Mouse (Mus musculus) layer of hippocampus, adult 11-12 months (tissue): Measurements from ENCODE around the gene Rtn4ip1.

ENCODE experiments used
- DNase-seq: peaks from one replicate; pipeline ENCODE4 v3.0.0; 2022; ENCODE audit warnings: low spot score

The Rtn4ip1 gene

DNA sequence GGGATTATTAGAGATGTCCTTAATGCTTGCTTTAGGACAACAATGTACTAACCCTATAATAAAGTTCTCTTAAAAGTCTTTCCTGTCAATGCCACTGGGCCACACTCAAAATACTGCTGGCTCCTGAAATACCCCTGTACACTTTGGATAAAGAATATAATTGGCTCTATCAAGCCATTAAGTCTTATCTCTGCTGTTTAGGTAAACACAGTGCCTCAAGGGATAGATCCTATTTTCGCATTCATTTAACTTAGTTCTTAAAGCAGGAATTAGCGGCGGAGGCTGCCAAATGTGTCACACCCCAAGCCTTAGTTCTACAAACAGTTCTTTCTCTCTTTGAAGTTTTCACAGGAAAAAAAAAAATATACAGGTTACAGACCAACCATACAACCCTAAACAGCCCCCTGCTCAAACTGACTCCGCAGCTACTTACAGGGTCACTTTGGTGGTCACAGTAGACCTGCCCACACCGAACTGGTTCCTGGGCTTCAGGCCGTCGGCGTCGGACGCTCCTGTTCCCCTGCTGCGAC is 101.5 kb downstream of the Rtn4ip1 start:
- DNase-seq, result no peak

DNA sequence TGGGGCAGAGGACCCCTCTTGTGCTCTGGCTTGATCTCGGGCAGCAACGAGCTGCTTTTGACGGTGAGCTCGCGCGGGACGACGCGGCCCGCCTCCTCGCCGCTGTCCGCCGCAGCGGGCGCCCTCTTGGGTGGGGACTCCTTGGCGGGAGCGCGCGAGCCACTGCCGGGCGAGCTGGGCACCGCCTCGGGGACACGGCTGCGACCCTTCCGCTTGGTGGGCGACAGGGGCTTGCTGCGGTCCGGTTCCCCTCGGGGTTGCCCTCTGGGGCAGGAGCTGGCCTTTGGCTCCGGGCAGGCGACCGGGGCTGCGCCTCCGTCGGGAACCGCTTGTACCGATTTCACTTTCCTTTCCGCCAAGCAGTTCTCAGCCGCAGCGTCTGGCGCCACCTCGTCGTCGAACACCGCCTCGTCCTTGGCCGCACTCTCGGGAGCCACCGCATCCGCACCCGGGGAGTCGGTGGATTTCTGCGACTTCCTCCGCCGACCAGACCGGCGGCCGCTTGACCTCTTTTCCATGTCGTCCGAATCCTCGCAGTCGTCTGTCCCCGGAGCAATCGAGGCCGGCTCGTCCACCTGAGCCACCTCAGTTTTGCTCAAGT is 102.0 kb downstream of the Rtn4ip1 start:
- DNase-seq, result no peak

DNA sequence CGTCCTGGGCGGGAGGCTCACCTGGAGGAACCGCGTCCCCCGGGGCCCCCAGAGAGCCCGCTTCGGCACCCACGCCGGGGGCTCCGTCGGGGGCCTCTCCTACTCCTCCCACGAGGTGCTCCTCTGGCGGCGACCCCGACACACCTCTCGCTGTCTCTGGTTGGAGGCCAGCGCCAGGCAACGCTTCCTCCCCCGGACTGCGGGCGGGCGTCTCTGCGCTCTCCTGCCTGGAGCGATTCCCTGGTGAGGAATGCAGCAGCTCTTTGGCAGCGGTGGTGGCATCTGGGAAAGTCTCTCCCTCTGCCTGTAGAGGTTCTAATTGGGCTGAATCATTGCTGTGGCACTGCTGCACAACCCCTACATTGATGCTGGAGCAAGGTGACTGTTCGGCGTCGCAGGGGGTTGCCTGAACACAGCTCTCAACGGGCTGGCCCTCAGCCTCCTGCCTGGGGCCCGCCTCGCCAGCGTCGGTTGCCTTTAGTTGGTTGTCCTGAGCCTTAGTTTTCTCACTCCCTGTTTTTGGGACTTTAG is 102.7 kb downstream of the Rtn4ip1 start:
- no peak for DNase-seq

DNA sequence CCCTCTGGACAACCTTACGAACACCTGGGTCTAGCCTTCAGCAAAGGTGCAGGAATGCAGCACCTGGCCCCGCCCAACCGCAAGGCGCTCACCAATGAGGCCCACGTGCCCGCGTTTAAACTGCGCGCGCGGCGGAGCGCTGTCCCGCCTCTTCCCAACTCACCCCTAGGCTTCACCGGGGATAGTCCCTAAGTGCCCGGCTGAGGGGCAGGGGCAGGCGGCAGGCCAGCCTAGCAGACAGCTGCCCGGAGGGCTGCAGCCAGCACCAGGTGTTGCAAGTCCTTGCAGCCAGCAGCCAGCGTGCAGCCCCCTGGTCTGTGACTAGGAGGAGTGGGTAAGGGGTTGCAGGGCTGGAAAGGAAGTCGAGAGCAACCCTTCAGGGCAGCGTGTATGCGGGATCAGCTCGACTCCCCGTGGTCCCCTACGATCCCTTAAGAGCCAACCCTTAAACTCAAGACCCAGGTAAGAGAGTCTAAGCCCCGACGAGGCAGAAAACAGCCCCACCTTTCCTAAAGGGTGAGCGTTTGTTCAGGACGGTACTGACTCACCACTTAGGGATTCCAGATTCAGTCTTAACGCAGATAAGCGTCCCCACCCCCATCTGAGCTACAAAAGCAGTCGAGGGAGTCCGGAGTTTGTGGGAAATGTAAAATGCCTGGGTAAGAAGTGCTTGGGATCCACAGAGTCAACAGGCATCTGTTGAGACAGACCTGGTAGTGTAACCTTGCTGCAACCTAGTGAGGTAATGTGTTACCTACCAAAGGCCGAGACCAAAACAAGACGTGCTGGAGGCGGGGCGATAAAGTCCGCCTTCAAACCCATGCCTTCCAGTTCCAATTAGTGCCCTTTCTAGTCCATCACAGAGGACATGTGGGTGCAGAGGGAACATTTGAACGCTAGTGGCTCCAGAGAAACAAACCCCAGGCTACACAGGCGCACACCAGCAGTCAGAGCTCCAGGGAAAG is 104.4 kb downstream of the Rtn4ip1 start:
- no peak for DNase-seq
